Mouse (Mus musculus) G1E (cell line): ENCODE data around the gene Sorcs3. TPM values are rescaled to one million over a fixed set of nuclear protein-coding genes. Genes with fewer than 3 reads are reported as not detected.

Experiments used
- ATAC-seq: 2 replicates; pipeline ENCODE4 v1.8.0; 2016; ENCODE audit warnings: mild to moderate bottlenecking; ENCODE audit not compliant: insufficient number of reproducible peaks, poor library complexity, low FRiP score, severe bottlenecking; ENCODE audit errors: extremely low read depth
- DNase-seq: peaks from one replicate; pipeline ENCODE4 v3.0.0; 2012; ENCODE audit warnings: low spot score
- H3K27me3 ChIP-seq: 2 replicates; pipeline ENCODE4 v1.6.1; 2012; ENCODE audit warnings: mild to moderate bottlenecking, low read length, inconsistent platforms; ENCODE audit not compliant: insufficient read depth
- H3K36me3 ChIP-seq: replicated peaks from 2 replicates; pipeline ENCODE3; 2012; ENCODE audit warnings: mild to moderate bottlenecking, inconsistent platforms
- H3K4me1 ChIP-seq: 2 replicates; pipeline ENCODE4 v1.6.1; 2012; ENCODE audit warnings: low read depth, low read length, inconsistent platforms, mixed read lengths; ENCODE audit not compliant: insufficient read depth
- H3K4me3 ChIP-seq: 2 replicates; pipeline ENCODE4 v1.5.1; 2012; ENCODE audit warnings: low read depth, mild to moderate bottlenecking, inconsistent platforms, low read length, moderate library complexity, mixed read lengths
- H3K9me3 ChIP-seq: replicated peaks from 2 replicates; pipeline ENCODE4 v1.6.1; 2012; ENCODE audit warnings: inconsistent platforms
- CTCF ChIP-seq: IDR thresholded peaks from 2 replicates; pipeline ENCODE4 v1.5.1; 2012; ENCODE audit warnings: low read depth, low read length, inconsistent platforms, mixed read lengths
- GATA1 ChIP-seq: IDR thresholded peaks from 2 replicates; pipeline ENCODE4 v1.6.1; 2012; ENCODE audit warnings: borderline replicate concordance, low read length, inconsistent platforms, mixed read lengths
- GATA2 ChIP-seq: IDR thresholded peaks from 2 replicates; pipeline ENCODE4 v1.6.1; 2012; ENCODE audit warnings: low read depth, low read length, inconsistent platforms, borderline replicate concordance
- POLR2AphosphoS5 ChIP-seq: IDR thresholded peaks from 2 replicates; pipeline ENCODE4 v1.6.1; 2012; ENCODE audit warnings: low read depth, low read length, inconsistent platforms; ENCODE audit not compliant: insufficient replicate concordance
- TAL1 ChIP-seq: conservative IDR thresholded peaks from 2 replicates; pipeline ENCODE4 v1.6.1; 2012; ENCODE audit warnings: low read depth, low read length, inconsistent platforms, mixed read lengths
- polyA plus RNA-seq: library from polyadenylated mRNA; stranded (reverse); fragments of >175 nt; gene quantifications from 2 replicates; pipeline ENCODE4 v1.2.3, GENCODE M21; 2012
- total RNA-seq, 2 experiments: library from RNA; stranded (forward) in 1 of 2; stranded (reverse) in 1 of 2; fragments of 200-1000 nt in 1 of 2; fragments of >200 nt in 1 of 2; fragmentation: Nextera tagmentation in 1 of 2; gene quantifications; 2 replicates each; pipeline ENCODE4 v1.2.3; 2014 to 2017

The Sorcs3 gene
- total and polyA plus RNA-seq, 3 experiments = not detected

DNA sequence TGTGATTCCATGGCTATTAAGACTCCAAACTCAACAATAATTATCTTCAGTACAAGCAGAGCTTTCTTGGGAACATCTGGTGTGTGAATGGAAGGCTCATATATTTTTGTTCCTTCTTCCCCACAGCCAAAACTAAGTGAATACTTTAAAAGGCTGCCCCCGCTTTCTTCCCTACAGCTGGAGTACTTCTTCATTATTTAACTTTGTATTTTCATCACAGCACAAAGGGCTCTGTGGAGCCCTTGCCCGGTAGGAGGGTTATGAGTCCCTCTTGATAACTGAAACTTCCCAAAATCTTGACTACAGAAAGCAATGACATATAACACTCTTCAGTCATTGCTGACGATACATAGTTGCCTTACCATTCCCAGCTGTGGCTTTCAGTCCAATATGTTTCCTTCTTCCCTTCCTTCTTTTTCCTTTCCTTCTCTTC lies 615.5 kb downstream of the Sorcs3 start:
- ATAC-seq (no peak), DNase-seq (no peak)
- H3K4me1 ChIP-seq = no peaks in the 10 kb centered on the region
- no peak overlapping the region for H3K4me3 ChIP-seq
- H3K27me3 ChIP-seq = no peaks in the 10 kb centered on the region
- no peak for TF ChIP-seq GATA2
- no peak for TF ChIP-seq POLR2AphosphoS5
- TF ChIP-seq TAL1 = no peak
- TF ChIP-seq CTCF = no peak
- no peak for TF ChIP-seq GATA1
- peaks cover 7% of the 10 kb centered on the region; the same call in 1 of the 2 replicates for H3K9me3 ChIP-seq
- H3K36me3 ChIP-seq = no peaks in the 10 kb centered on the region

DNA sequence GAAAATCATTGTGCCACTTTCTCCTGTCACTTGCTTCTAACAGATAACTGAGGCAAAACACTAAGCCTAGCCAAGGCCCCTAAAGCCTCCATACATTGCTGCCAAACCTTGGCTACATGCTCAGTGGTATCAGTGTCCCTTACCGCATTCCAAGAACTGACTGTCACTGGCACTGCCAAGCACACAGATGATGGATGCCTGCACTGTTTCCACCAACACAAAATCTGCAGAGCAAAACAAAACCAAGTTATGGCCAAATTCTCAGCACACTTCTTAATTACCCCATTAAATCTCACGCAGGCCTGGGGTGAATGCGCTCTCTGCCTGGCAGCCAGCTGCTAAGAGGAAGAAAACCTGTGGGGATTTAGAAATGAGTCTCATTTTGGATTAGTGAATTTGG lies 628.5 kb downstream of the Sorcs3 start:
- Histone ChIP-seq H3K9me3 (peaks cover 7% of the 10 kb centered on the region; the same call in 1 of the 2 replicates), H3K36me3 (no peaks in the 10 kb centered on the region), H3K4me1 (no peaks in the 10 kb centered on the region), H3K27me3 (no peaks in the 10 kb centered on the region), H3K4me3 (no peak overlapping the region)
- TF ChIP-seq POLR2AphosphoS5 = no peak
- no peak for TF ChIP-seq GATA1
- no peak for TF ChIP-seq CTCF
- TF ChIP-seq GATA2 = no peak
- TF ChIP-seq TAL1 = no peak
- ATAC-seq = no peak
- DNase-seq = no peak

DNA sequence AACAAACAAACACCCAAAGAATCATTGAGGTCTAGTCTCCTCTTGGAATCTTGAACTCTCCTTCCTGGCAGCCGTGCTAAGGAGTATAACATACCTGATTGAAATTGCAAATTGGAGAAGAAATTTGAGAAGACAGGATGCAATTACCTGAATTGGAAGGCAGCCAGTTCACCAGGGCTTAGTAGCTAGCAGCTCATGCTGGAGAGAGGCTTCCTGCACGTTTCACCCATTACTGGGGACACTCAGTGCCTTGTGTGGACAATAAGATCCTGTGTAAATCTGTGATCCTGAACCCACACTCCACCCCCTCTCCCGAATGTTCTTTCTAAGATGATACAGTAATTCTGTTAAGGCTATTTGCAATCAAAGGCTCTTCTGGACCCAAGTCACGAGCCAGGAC lies 633.6 kb downstream of the Sorcs3 start:
- no peaks in the 10 kb centered on the region for H3K4me1 ChIP-seq
- H3K9me3 ChIP-seq = peaks cover 18% of the 10 kb centered on the region
- no peak overlapping the region for H3K4me3 ChIP-seq
- H3K27me3 ChIP-seq = no peaks in the 10 kb centered on the region
- TF ChIP-seq CTCF (no peak), TAL1 (no peak), GATA2 (no peak), POLR2AphosphoS5 (no peak), GATA1 (no peak)
- no peaks in the 10 kb centered on the region for H3K36me3 ChIP-seq
- ATAC-seq (no peak), DNase-seq (no peak)

DNA sequence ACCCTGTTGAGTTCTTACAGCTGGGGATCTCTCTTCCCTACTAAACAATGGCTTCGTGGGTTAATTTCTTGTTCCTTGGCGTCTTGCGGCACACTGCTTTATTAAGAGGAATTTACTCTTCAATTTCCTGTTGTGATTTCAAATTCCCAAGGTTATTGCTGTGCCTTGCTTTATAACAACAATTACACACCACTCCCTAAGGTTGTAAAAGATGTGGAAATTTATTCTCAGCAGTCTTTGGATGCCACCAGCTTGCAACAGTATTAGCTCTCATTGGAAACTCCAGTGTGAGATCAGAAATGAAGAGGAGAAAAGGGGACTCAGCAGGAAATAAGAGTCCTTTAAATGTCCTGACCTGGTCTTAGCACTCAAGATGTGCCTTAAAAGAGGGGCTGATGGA lies 641.9 kb downstream of the Sorcs3 start:
- Histone ChIP-seq H3K36me3 (no peaks in the 10 kb centered on the region), H3K9me3 (peaks cover 13% of the 10 kb centered on the region), H3K4me1 (no peaks in the 10 kb centered on the region), H3K27me3 (no peaks in the 10 kb centered on the region), H3K4me3 (no peak overlapping the region)
- TF ChIP-seq GATA1 (no peak), GATA2 (no peak), TAL1 (no peak)
- ATAC-seq (no peak), DNase-seq (no peak)

DNA sequence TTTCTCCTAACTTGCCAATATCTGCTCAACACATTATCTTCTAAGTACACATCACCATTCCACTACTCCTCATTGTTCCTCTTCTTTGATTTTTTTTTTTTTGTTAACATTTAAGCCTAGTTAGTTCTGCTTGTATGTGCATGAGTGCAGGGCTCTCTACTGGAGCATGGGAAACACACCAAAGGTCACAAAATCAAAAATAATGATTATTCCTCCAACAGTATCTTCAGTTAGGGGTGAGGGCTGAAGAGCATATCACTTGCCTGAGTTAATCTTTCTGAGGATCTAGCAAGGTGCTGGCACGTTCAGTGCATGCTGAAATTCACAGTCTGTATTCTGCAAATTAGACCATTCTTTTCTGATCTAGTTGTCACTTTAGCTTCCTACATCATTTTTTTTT lies 644.6 kb downstream of the Sorcs3 start:
- H3K27me3 ChIP-seq = no peaks in the 10 kb centered on the region
- H3K9me3 ChIP-seq = peaks cover 5% of the 10 kb centered on the region; the same call in 1 of the 2 replicates
- no peaks in the 10 kb centered on the region for H3K36me3 ChIP-seq
- TF ChIP-seq CTCF = no peak
- no peak overlapping the region for H3K4me3 ChIP-seq
- no peak for DNase-seq
- no peaks in the 10 kb centered on the region for H3K4me1 ChIP-seq
- no peak for ATAC-seq
